Mouse (Mus musculus): ENCODE data around the gene Trib2.

DNA sequence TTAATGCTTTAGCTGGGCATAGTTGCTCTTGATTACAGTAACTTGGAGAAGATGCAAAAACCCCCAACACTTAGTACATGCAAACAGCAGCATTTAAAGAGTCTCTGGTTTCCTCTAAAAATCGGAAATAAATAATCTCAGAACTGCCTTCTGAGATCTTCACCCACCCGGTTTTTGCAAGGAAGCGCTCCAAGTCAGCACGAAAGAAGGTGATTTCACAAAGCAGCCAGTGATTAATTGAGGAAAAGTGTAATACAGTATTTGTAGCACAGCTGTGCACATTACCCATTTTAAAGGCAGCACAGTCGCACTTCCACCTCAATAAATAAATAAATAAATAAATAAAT is 2.9 kb downstream of the Trib2 start:
- no peak for TF ChIP-seq POLR2A (IDR thresholded peaks at IDR 0.05; ENCODE audit: control insufficient read depth in 1 of 2, insufficient read depth in 1 of 2, low read depth in 1 of 2, low read length in 2 of 2, poor library complexity in 1 of 2)
- no peak for TF ChIP-seq TAL1 (IDR thresholded peaks at IDR 0.05; ENCODE audit: low read length)
- no peak for TF ChIP-seq MAFK (IDR thresholded peaks at IDR 0.05; ENCODE audit: borderline replicate concordance, low read depth, low read length)
- no peak for TF ChIP-seq CTCF (IDR thresholded peaks at IDR 0.05 in 2 of 3, conservative IDR thresholded peaks at IDR 0.05 in 1 of 3; ENCODE audit: control insufficient read depth in 1 of 3, insufficient read depth in 1 of 3, low read depth in 2 of 3, low read length in 3 of 3, poor library complexity in 1 of 3, severe bottlenecking in 1 of 3)
- TF ChIP-seq GABPA (IDR thresholded peaks at IDR 0.05; ENCODE audit: low read depth, low read length) = no peak
- no peak for TF ChIP-seq MYC (IDR thresholded peaks at IDR 0.05; ENCODE audit: low read depth, low read length)

Data from MEL (cell line).